Mouse (Mus musculus) CH12.LX (cell line): ENCODE results near the gene Khk. TPM values are rescaled to one million over a fixed set of nuclear protein-coding genes. Genes with fewer than 3 reads are reported as not detected.
A peak's percentile ranks its signal among the peaks of the same experiment; 100 is the strongest.

ENCODE experiments used
- DNase-seq: peaks from one replicate; pipeline ENCODE4 v3.0.0-alpha.2; 2013; ENCODE audit errors: extremely low read depth
- H3K27ac ChIP-seq: 2 replicates; pipeline ENCODE4 v1.5.1; 2012; ENCODE audit warnings: low read depth, mild to moderate bottlenecking, control low read depth, moderate library complexity; ENCODE audit not compliant: insufficient read depth
- H3K27me3 ChIP-seq: replicated peaks from 2 replicates; pipeline ENCODE3; 2012; ENCODE audit warnings: inconsistent platforms
- H3K36me3 ChIP-seq, 2 experiments: replicated peaks in 1 of 2; 2 replicates each; pipeline versions ENCODE3 to v1.6.1; 2012; ENCODE audit warnings: inconsistent platforms in 1 of 2, low read length in 1 of 2, mild to moderate bottlenecking in 1 of 2, mixed read lengths in 1 of 2, moderate library complexity in 1 of 2; ENCODE audit not compliant: control insufficient read depth in 1 of 2, insufficient read depth in 1 of 2
- H3K4me1 ChIP-seq, 2 experiments: 2 replicates each; pipeline ENCODE4 v1.6.1; 2012; ENCODE audit warnings: inconsistent platforms in 1 of 2, moderate library complexity in 1 of 2; ENCODE audit not compliant: insufficient read depth in 2 of 2, control insufficient read depth in 1 of 2
- H3K4me2 ChIP-seq: 2 replicates; pipeline ENCODE4 v1.6.1; 2012; ENCODE audit warnings: low read depth, mild to moderate bottlenecking, control low read depth; ENCODE audit not compliant: poor library complexity, insufficient read depth, severe bottlenecking
- H3K4me3 ChIP-seq, 3 experiments: fragments of 150-350 bp in 1 of 3; sonication (generic) in 1 of 3; replicated peaks in 1 of 3; 2 replicates each; pipeline versions ENCODE3 to v1.5.1; 2011 to 2012; ENCODE audit warnings: low read depth in 2 of 3, low read length in 2 of 3, mild to moderate bottlenecking in 2 of 3, moderate library complexity in 2 of 3, control low read depth in 1 of 3, improper control_type of control experiment in 1 of 3, inconsistent platforms in 1 of 3, mixed read lengths in 1 of 3; ENCODE audit not compliant: poor library complexity in 1 of 3
- H3K79me2 ChIP-seq: replicated peaks from 2 replicates; pipeline ENCODE4 v1.6.1; 2012; ENCODE audit warnings: mild to moderate bottlenecking, moderate library complexity; ENCODE audit not compliant: control insufficient read depth, poor library complexity, insufficient read depth, severe bottlenecking; ENCODE audit errors: extremely low read depth
- H3K9ac ChIP-seq: 2 replicates; pipeline ENCODE4 v1.6.1; 2012; ENCODE audit warnings: low read depth, mild to moderate bottlenecking, control low read depth, moderate library complexity; ENCODE audit not compliant: insufficient read depth
- H3K9me3 ChIP-seq: replicated peaks from 2 replicates; pipeline ENCODE3; 2012; ENCODE audit warnings: low read length, inconsistent platforms, mixed read lengths
- CTCF ChIP-seq, 2 experiments: IDR thresholded peaks in 1 of 2; conservative IDR thresholded peaks in 1 of 2; 2 replicates each; pipeline ENCODE4 v1.5.1; 2011 to 2012; ENCODE audit warnings: low read depth in 2 of 2, low read length in 2 of 2, improper control_type of control experiment in 1 of 2, inconsistent platforms in 1 of 2, mild to moderate bottlenecking in 1 of 2, moderate library complexity in 1 of 2
- ELF1 ChIP-seq: IDR thresholded peaks from 2 replicates; pipeline ENCODE4 v1.6.1; 2014; ENCODE audit warnings: low read depth, mild to moderate bottlenecking, inconsistent platforms, low read length, improper control_type of control experiment
- EP300 ChIP-seq: IDR thresholded peaks from 2 replicates; pipeline ENCODE4 v1.6.1; 2011; ENCODE audit warnings: low read length, improper control_type of control experiment
- ETS1 ChIP-seq: conservative IDR thresholded peaks from 2 replicates; pipeline ENCODE4 v1.6.1; 2012; ENCODE audit warnings: low read depth, mild to moderate bottlenecking, inconsistent platforms, low read length, improper control_type of control experiment, moderate library complexity
- GABPA ChIP-seq: IDR thresholded peaks from 2 replicates; pipeline ENCODE4 v1.6.1; 2012; ENCODE audit warnings: low read depth, low read length, improper control_type of control experiment, inconsistent platforms; ENCODE audit not compliant: insufficient replicate concordance
- IRF4 ChIP-seq: IDR thresholded peaks from 2 replicates; pipeline ENCODE4 v1.6.1; 2014; ENCODE audit warnings: low read depth, mild to moderate bottlenecking, inconsistent platforms, low read length, improper control_type of control experiment
- JUN ChIP-seq: IDR thresholded peaks from 2 replicates; pipeline ENCODE4 v1.6.1; 2011; ENCODE audit warnings: low read depth, mild to moderate bottlenecking, low read length, improper control_type of control experiment, moderate library complexity; ENCODE audit not compliant: insufficient read depth
- KAT2A ChIP-seq: IDR thresholded peaks from 2 replicates; pipeline ENCODE4 v1.6.1; 2012; ENCODE audit warnings: low read length, improper control_type of control experiment, inconsistent platforms; ENCODE audit not compliant: insufficient replicate concordance
- MAZ ChIP-seq: IDR thresholded peaks from 2 replicates; pipeline ENCODE4 v1.6.1; 2012; ENCODE audit warnings: low read depth, mild to moderate bottlenecking, inconsistent platforms, low read length, improper control_type of control experiment, moderate library complexity
- POLR2AphosphoS2 ChIP-seq: IDR thresholded peaks from 2 replicates; pipeline ENCODE4 v1.6.1; 2011; ENCODE audit warnings: low read depth, low read length, improper control_type of control experiment
- RCOR1 ChIP-seq: conservative IDR thresholded peaks from 2 replicates; pipeline ENCODE4 v1.6.1; 2012; ENCODE audit warnings: low read depth, mild to moderate bottlenecking, inconsistent platforms, low read length, improper control_type of control experiment
- TBP ChIP-seq: conservative IDR thresholded peaks from 2 replicates; pipeline ENCODE4 v1.6.1; 2011; ENCODE audit warnings: low read depth, low read length, improper control_type of control experiment
- TCF12 ChIP-seq: IDR thresholded peaks from 2 replicates; pipeline ENCODE4 v1.6.1; 2014; ENCODE audit warnings: low read depth, mild to moderate bottlenecking, inconsistent platforms, low read length, improper control_type of control experiment
- USF1 ChIP-seq: IDR thresholded peaks from 2 replicates; pipeline ENCODE4 v1.6.1; 2014; ENCODE audit warnings: low read depth, mild to moderate bottlenecking, inconsistent platforms, low read length, improper control_type of control experiment
- ZC3H11A ChIP-seq: IDR thresholded peaks from 2 replicates; pipeline ENCODE4 v1.6.1; 2012; ENCODE audit warnings: low read depth, mild to moderate bottlenecking, inconsistent platforms, low read length, improper control_type of control experiment
- ZKSCAN1 ChIP-seq: IDR thresholded peaks from 2 replicates; pipeline ENCODE4 v1.6.1; 2012; ENCODE audit warnings: low read depth, inconsistent platforms, low read length, improper control_type of control experiment, borderline replicate concordance
- ZMIZ1 ChIP-seq: IDR thresholded peaks from 2 replicates; pipeline ENCODE4 v1.6.1; 2012; ENCODE audit warnings: low read depth, mild to moderate bottlenecking, inconsistent platforms, low read length, improper control_type of control experiment
- dilution Hi-C: fragments of 300-500 bp; cut with MboI; formaldehyde crosslinking; loops from 2 replicates; pipeline ENCODE4 v1.14.3; 2020; ENCODE audit warnings: low sequenced_read_pairs; ENCODE audit not compliant: extremely low pct_unique_long_range_greater_than_20kb, extremely low pct_ligation_motif_present
- in situ Hi-C: fragments of 300-500 bp; cut with MboI; formaldehyde crosslinking; loops from 3 replicates; pipeline ENCODE4 v1.14.3; 2019; ENCODE audit warnings: low sequenced_read_pairs, low pct_ligation_motif_present, low pct_unique_long_range_greater_than_20kb, mixed read lengths
- polyA plus RNA-seq: library from polyadenylated mRNA; unstranded; fragments of >175 nt; gene quantifications from 2 replicates; pipeline ENCODE4 v1.2.1, GENCODE M21; 2012; ENCODE audit warnings: low read depth; ENCODE audit not compliant: insufficient read length
- total RNA-seq, 2 experiments: library from RNA; depleted of rRNA; stranded (reverse); fragments of 300-350 nt in 1 of 2; fragments of >200 nt in 1 of 2; gene quantifications; 2 replicates each; pipeline ENCODE4 v1.2.3; 2012 to 2014

Gene Khk
- total and polyA plus RNA-seq, 3 experiments: 2.5 to 5.7 (median 3.7) TPM

- dilution Hi-C loops (no loop called here), in situ Hi-C loops (no loop called here)
- no peak overlapping the region for H3K4me3 ChIP-seq
- H3K79me2 ChIP-seq: no peaks in the 10 kb centered on the region
- H3K4me1 ChIP-seq: peaks cover 0 to 8% of the 10 kb centered on the region in 2 experiments; a peak in 2 of 4 replicates
- H3K36me3 ChIP-seq: no peaks in the 10 kb centered on the region
- DNase-seq: no peak
- no peak overlapping the region for H3K27ac ChIP-seq
- peaks cover 11% of the 10 kb centered on the region for H3K27me3 ChIP-seq
- no peaks in the 10 kb centered on the region for H3K9me3 ChIP-seq
- H3K4me2 ChIP-seq: no peak overlapping the region
- TF ChIP-seq ZKSCAN1: no peak
- TF ChIP-seq EP300: no peak
- TF ChIP-seq ELF1: no peak
- TF ChIP-seq JUN: no peak
- no peak for TF ChIP-seq ETS1
- TF ChIP-seq GABPA: no peak
- no peak for TF ChIP-seq KAT2A
- no peak for TF ChIP-seq USF1
- no peak for TF ChIP-seq RCOR1
- TF ChIP-seq IRF4: no peak
- TF ChIP-seq MAZ: no peak
- no peak for TF ChIP-seq ZMIZ1
- no peak for TF ChIP-seq TBP
- no peak for TF ChIP-seq TCF12
- TF ChIP-seq POLR2AphosphoS2: no peak
- TF ChIP-seq, all 38 proteins: peak for 0
- H3K9ac ChIP-seq: no peak overlapping the region
Measured at GRCm38 (mm10) chr5:30944344-30944743, 23.1 kb downstream of the Khk start.

- Histone ChIP-seq H3K9me3 (no peaks in the 10 kb centered on the region), H3K9ac (no peak within 1 kb of the TSS), H3K27ac (no peak within 1 kb of the TSS), H3K79me2 (no peaks in the 10 kb centered on the region), H3K4me3 (no peak within 1 kb of the TSS), H3K4me2 (no peak within 1 kb of the TSS), H3K36me3 (no peaks in the 10 kb centered on the region), H3K4me1 (peaks cover 0 to 11% of the 10 kb centered on the region in 2 experiments; a peak in 2 of 4 replicates), H3K27me3 (peaks cover 14% of the 10 kb centered on the region)
- no peak for DNase-seq
- in situ Hi-C loops: no loop called here
- dilution Hi-C loops: no loop called here
- TF ChIP-seq CTCF (conservative IDR thresholded peaks at IDR 0.05 in 1 of 2, IDR thresholded peaks at IDR 0.05 in 1 of 2; ENCODE audit: low read depth in 2 of 2, low read length in 2 of 2) (peak in 1 of 2 experiments; percentile 21; a peak in 1 of 4 replicates), ZC3H11A (no peak)
Measured at GRCm38 (mm10) chr5:30944956-30945781, 23.9 kb downstream of the Khk start, which contains the start of gene Cgref1. Cgref1 (minus strand) TSS chr5:30945591.
